ENCODE assay signal across 11 mouse cellular contexts in genomic region chr15:94025996-94026696, GRCm38 (mm10).
DNase-seq lines count a peak whose midpoint lies in the region; ATAC-seq lines count a peak whose summit lies in the region.
"Had no signal": no experiment of that assay in that cellular context is flagged by ENCODE, and none has a peak within 500 bp of the region (broad histone marks: within the 10 kb centered on the region; RNA-seq: fewer than 3 reads in every experiment).

No protein-coding gene starts in this region.

- ATAC-seq in midbrain, embryonic 11.5 days (ENCODE audit: low FRiP score), result no peak
- ATAC-seq in heart, embryonic 16.5 days (replicated peaks; ENCODE audit: extremely low read depth, insufficient read depth, low FRiP score), result peak; percentile 76
- ATAC-seq in stomach, embryonic 16.5 days (ENCODE audit: insufficient read depth, low FRiP score), result no peak
- ATAC-seq: midbrain, embryonic 13.5 days had no signal

- H3K4me3 ChIP-seq in midbrain, embryonic 11.5 days (ENCODE audit: low read depth, low read length), result no peak overlapping the region
- no peak overlapping the region for H3K4me3 ChIP-seq in midbrain, embryonic 10.5 days
- H3K4me3 ChIP-seq in heart, embryonic 16.5 days (ENCODE audit: low read length), result no peak overlapping the region
- no peak overlapping the region for H3K4me3 ChIP-seq in stomach, embryonic 16.5 days (replicated peaks; ENCODE audit: low read length)
- H3K4me3 ChIP-seq: midbrain, embryonic 13.5 days had no signal

- intact Hi-C loops in heart, postnatal 25 days (cut with DNase I), result no loop called here

- H3K9me3 ChIP-seq in midbrain, embryonic 11.5 days (ENCODE audit: control insufficient read depth, low read length), result no peaks in the 10 kb centered on the region
- no peaks in the 10 kb centered on the region for H3K9me3 ChIP-seq in midbrain, embryonic 10.5 days (replicated peaks)
- H3K9me3 ChIP-seq in heart, embryonic 16.5 days (replicated peaks; ENCODE audit: control insufficient read depth, low read length), result no peaks in the 10 kb centered on the region; the same call in 1 of the 2 replicates
- no peaks in the 10 kb centered on the region for H3K9me3 ChIP-seq in stomach, embryonic 16.5 days (replicated peaks; ENCODE audit: control insufficient read depth, low read length)
- H3K9me3 ChIP-seq: midbrain, embryonic 13.5 days had no signal

- H3K4me1 ChIP-seq in midbrain, embryonic 11.5 days (ENCODE audit: control insufficient read depth, insufficient read depth, low read length), result no peaks in the 10 kb centered on the region
- 0 out of 2 replicates have a peak, but pooled peaks cover 3% of the 10 kb centered on the region for H3K4me1 ChIP-seq in midbrain, embryonic 10.5 days
- peaks cover 30% of the 10 kb centered on the region for H3K4me1 ChIP-seq in heart, embryonic 16.5 days (ENCODE audit: control insufficient read depth, insufficient read depth, low read length)
- 0 out of 2 replicates have a peak, but pooled peaks cover 7% of the 10 kb centered on the region for H3K4me1 ChIP-seq in stomach, embryonic 16.5 days (ENCODE audit: control insufficient read depth, insufficient read depth, low read length)
- H3K4me1 ChIP-seq: midbrain, embryonic 13.5 days had no signal

- no peak overlapping the region for H3K4me2 ChIP-seq in midbrain, embryonic 11.5 days
- peak overlapping the region; percentile 7; the same call in 1 of the 2 replicates for H3K4me2 ChIP-seq in heart, embryonic 16.5 days (ENCODE audit: low read depth, low read length)
- no peak overlapping the region for H3K4me2 ChIP-seq in stomach, embryonic 16.5 days (ENCODE audit: low read depth, low read length)
- H3K4me2 ChIP-seq: midbrain, embryonic 13.5 days had no signal

- no peak overlapping the region for H3K27ac ChIP-seq in midbrain, embryonic 11.5 days (ENCODE audit: low read depth, low read length)
- no peak overlapping the region for H3K27ac ChIP-seq in midbrain, embryonic 10.5 days (replicated peaks)
- peak overlapping the region; percentile 49 for H3K27ac ChIP-seq in heart, embryonic 16.5 days (ENCODE audit: low read length)
- peak overlapping the region; percentile 56 for H3K27ac ChIP-seq in stomach, embryonic 16.5 days (ENCODE audit: low read length)
- H3K27ac ChIP-seq: midbrain, embryonic 13.5 days had no signal

- peak; percentile 22 for DNase-seq in heart, adult 18-20 months
- DNase-seq in heart, postnatal 25 days (ENCODE audit: low spot score), result no peak
- peak; percentile 59 for DNase-seq in midbrain, embryonic 11.5 days (ENCODE audit: low spot score, missing footprints)
- DNase-seq in midbrain, embryonic 10.5 days (ENCODE audit: low spot score), result no peak
- no peak for DNase-seq in retina, postnatal 1 day
- no peak for DNase-seq in retina, embryonic 14.5 days (ENCODE audit: low spot score)
- DNase-seq: cerebellum, postnatal 36 days; layer of hippocampus, adult 9-11 months had no signal

- 66% methylated on average over 16 of the region's 16 CpGs for WGBS in midbrain, embryonic 11.5 days
- WGBS in midbrain, embryonic 10.5 days, result 78% methylated on average over 16 of the region's 16 CpGs
- WGBS in heart, embryonic 16.5 days, result 41% methylated on average over 16 of the region's 16 CpGs
- WGBS in stomach, embryonic 16.5 days, result 56% methylated on average over 16 of the region's 16 CpGs

- no peaks in the 10 kb centered on the region for H3K27me3 ChIP-seq in midbrain, embryonic 11.5 days (ENCODE audit: control insufficient read depth, insufficient read depth, low read length)
- H3K27me3 ChIP-seq in midbrain, embryonic 10.5 days (ENCODE audit: low read depth, poor library complexity, severe bottlenecking), result no peaks in the 10 kb centered on the region
- H3K27me3 ChIP-seq in heart, embryonic 16.5 days (ENCODE audit: control insufficient read depth, insufficient read depth, low read length), result no peaks in the 10 kb centered on the region
- H3K27me3 ChIP-seq in stomach, embryonic 16.5 days (ENCODE audit: control insufficient read depth, insufficient read depth, low read length), result no peaks in the 10 kb centered on the region
- H3K27me3 ChIP-seq: midbrain, embryonic 13.5 days had no signal

- no peaks in the 10 kb centered on the region for H3K36me3 ChIP-seq in midbrain, embryonic 11.5 days (ENCODE audit: control insufficient read depth, insufficient read depth, low read length)
- H3K36me3 ChIP-seq in midbrain, embryonic 10.5 days, result no peaks in the 10 kb centered on the region
- H3K36me3 ChIP-seq in heart, embryonic 16.5 days (ENCODE audit: control insufficient read depth, insufficient read depth), result no peaks in the 10 kb centered on the region
- no peaks in the 10 kb centered on the region for H3K36me3 ChIP-seq in stomach, embryonic 16.5 days (ENCODE audit: control insufficient read depth, insufficient read depth, low read length)
- H3K36me3 ChIP-seq: midbrain, embryonic 13.5 days had no signal

- no peak overlapping the region for H3K9ac ChIP-seq in midbrain, embryonic 11.5 days (ENCODE audit: low read length)
- no peak overlapping the region for H3K9ac ChIP-seq in heart, embryonic 16.5 days (ENCODE audit: low read length)
- no peak overlapping the region for H3K9ac ChIP-seq in stomach, embryonic 16.5 days (ENCODE audit: low read length)
- H3K9ac ChIP-seq: midbrain, embryonic 13.5 days had no signal

Comparison
In these comparisons a context has a peak if more than half of its experiments do, and no peak if none do; other contexts are left out.
1. DNase-seq: peak in heart, adult 18-20 months (2 of 2) and midbrain, embryonic 11.5 days (single experiment); none in heart, postnatal 25 days (single experiment), midbrain, embryonic 10.5 days (single experiment), retina, postnatal 1 day (single experiment) and retina, embryonic 14.5 days (single experiment).
2. H3K27ac ChIP-seq: peak in heart, embryonic 16.5 days (single experiment) and stomach, embryonic 16.5 days (single experiment); none in midbrain, embryonic 11.5 days (single experiment) and midbrain, embryonic 10.5 days (single experiment).